Mouse (Mus musculus) MEL (cell line): ENCODE measurements around the gene Phf21a. TPM values are rescaled to one million over a fixed set of nuclear protein-coding genes. Genes with fewer than 3 reads are reported as not detected.

Experiments
- DNase-seq: peaks from one replicate; pipeline ENCODE4 v3.0.0; 2011; ENCODE audit warnings: low read depth, low spot score
- H3K27ac ChIP-seq: 2 replicates; pipeline ENCODE4 v1.5.1; 2012; ENCODE audit warnings: low read depth, mild to moderate bottlenecking, control low read depth, low read length, moderate library complexity; ENCODE audit not compliant: control insufficient read depth
- H3K27me3 ChIP-seq, 2 experiments: fragments of 150-350 bp in 1 of 2; sonication (generic) in 1 of 2; 2 replicates each; pipeline ENCODE4 v1.6.1; 2012; ENCODE audit warnings: low read length in 2 of 2, mild to moderate bottlenecking in 2 of 2, improper control_type of control experiment in 1 of 2, moderate library complexity in 1 of 2; ENCODE audit not compliant: insufficient read depth in 2 of 2, control insufficient read depth in 1 of 2
- H3K36me3 ChIP-seq, 2 experiments: 2 replicates each; pipeline ENCODE4 v1.6.1; 2012 to 2014; ENCODE audit warnings: low read length in 2 of 2, improper control_type of control experiment in 1 of 2, inconsistent platforms in 1 of 2, mild to moderate bottlenecking in 1 of 2; ENCODE audit not compliant: insufficient read depth in 2 of 2, control insufficient read depth in 1 of 2
- H3K4me1 ChIP-seq, 2 experiments: fragments of 150-350 bp in 1 of 2; sonication (generic) in 1 of 2; 2 replicates each; pipeline ENCODE4 v1.6.1; 2012; ENCODE audit warnings: low read length in 2 of 2, improper control_type of control experiment in 1 of 2, mild to moderate bottlenecking in 1 of 2; ENCODE audit not compliant: insufficient read depth in 2 of 2, control insufficient read depth in 1 of 2
- H3K4me3 ChIP-seq, 2 experiments: fragments of 150-350 bp in 1 of 2; sonication (generic) in 1 of 2; 2 replicates each; pipeline ENCODE4 v1.5.1; 2012; ENCODE audit warnings: low read depth in 2 of 2, low read length in 2 of 2, mild to moderate bottlenecking in 2 of 2, moderate library complexity in 2 of 2, control low read depth in 1 of 2, improper control_type of control experiment in 1 of 2; ENCODE audit not compliant: control insufficient read depth in 1 of 2, insufficient read depth in 1 of 2
- H3K79me2 ChIP-seq: 2 replicates; pipeline ENCODE4 v1.6.1; 2012; ENCODE audit warnings: mild to moderate bottlenecking, low read length, moderate library complexity; ENCODE audit not compliant: control insufficient read depth, poor library complexity, insufficient read depth
- H3K9ac ChIP-seq: 2 replicates; pipeline ENCODE4 v1.6.1; 2012; ENCODE audit warnings: low read depth, mild to moderate bottlenecking, control low read depth, low read length, moderate library complexity; ENCODE audit not compliant: control insufficient read depth, poor library complexity, severe bottlenecking
- H3K9me3 ChIP-seq: fragments of 150-350 bp; sonication (generic); replicated peaks from 2 replicates; pipeline ENCODE4 v1.6.1; 2012; ENCODE audit warnings: mild to moderate bottlenecking, low read length, improper control_type of control experiment, moderate library complexity; ENCODE audit not compliant: insufficient read depth
- BHLHE40 ChIP-seq: IDR thresholded peaks from 2 replicates; pipeline ENCODE4 v1.6.1; 2012; ENCODE audit warnings: low read depth, mild to moderate bottlenecking, inconsistent platforms, low read length, improper control_type of control experiment, borderline replicate concordance
- CHD1 ChIP-seq: IDR thresholded peaks from 2 replicates; pipeline ENCODE4 v1.6.1; 2012; ENCODE audit warnings: low read depth, mild to moderate bottlenecking, inconsistent platforms, low read length, improper control_type of control experiment
- CHD2 ChIP-seq: IDR thresholded peaks from 2 replicates; pipeline ENCODE4 v1.6.1; 2011; ENCODE audit warnings: low read length, improper control_type of control experiment
- JUND ChIP-seq: IDR thresholded peaks from 2 replicates; pipeline ENCODE4 v1.6.1; 2011; ENCODE audit warnings: low read depth, mild to moderate bottlenecking, improper control_type of control experiment, low read length
- MAX ChIP-seq: IDR thresholded peaks from 2 replicates; pipeline ENCODE4 v1.6.1; 2011; ENCODE audit warnings: low read length, improper control_type of control experiment
- MYC ChIP-seq: IDR thresholded peaks from 2 replicates; pipeline ENCODE4 v1.6.1; 2011; ENCODE audit warnings: low read depth, mild to moderate bottlenecking, low read length, improper control_type of control experiment, moderate library complexity
- NELFE ChIP-seq: IDR thresholded peaks from 2 replicates; pipeline ENCODE4 v1.6.1; 2011; ENCODE audit warnings: low read depth, low read length, improper control_type of control experiment
- NRF1 ChIP-seq: IDR thresholded peaks from 2 replicates; pipeline ENCODE4 v1.6.1; 2014; ENCODE audit warnings: low read depth, mild to moderate bottlenecking, inconsistent platforms, low read length, improper control_type of control experiment, moderate library complexity; ENCODE audit not compliant: poor library complexity, insufficient read depth, severe bottlenecking
- POLR2A ChIP-seq, 2 experiments: IDR thresholded peaks; 2 replicates each; pipeline ENCODE4 v1.6.1; 2011 to 2012; ENCODE audit warnings: low read length in 2 of 2, mild to moderate bottlenecking in 2 of 2, control low read depth in 1 of 2, improper control_type of control experiment in 1 of 2, low read depth in 1 of 2, moderate library complexity in 1 of 2; ENCODE audit not compliant: control insufficient read depth in 1 of 2, insufficient read depth in 1 of 2, poor library complexity in 1 of 2
- POLR2AphosphoS2 ChIP-seq: IDR thresholded peaks from 2 replicates; pipeline ENCODE4 v1.6.1; 2011; ENCODE audit warnings: low read length, improper control_type of control experiment
- SIN3A ChIP-seq: IDR thresholded peaks from 2 replicates; pipeline ENCODE4 v1.6.1; 2012; ENCODE audit warnings: low read length, improper control_type of control experiment, inconsistent platforms
- TAL1 ChIP-seq: IDR thresholded peaks from 2 replicates; pipeline ENCODE4 v1.6.1; 2012; ENCODE audit warnings: mild to moderate bottlenecking, inconsistent platforms, low read length, moderate library complexity, mixed read lengths
- TBP ChIP-seq: IDR thresholded peaks from 2 replicates; pipeline ENCODE4 v1.8.0; 2011; ENCODE audit warnings: low read depth, low read length, improper control_type of control experiment
- USF2 ChIP-seq, 2 experiments: IDR thresholded peaks; 2 replicates each; pipeline ENCODE4 v1.6.1; 2011 to 2012; ENCODE audit warnings: improper control_type of control experiment in 2 of 2, low read length in 2 of 2, borderline replicate concordance in 1 of 2, inconsistent platforms in 1 of 2, low read depth in 1 of 2, mild to moderate bottlenecking in 1 of 2; ENCODE audit not compliant: insufficient read depth in 1 of 2
- ZMIZ1 ChIP-seq: IDR thresholded peaks from 2 replicates; pipeline ENCODE4 v1.6.1; 2012; ENCODE audit warnings: low read depth, mild to moderate bottlenecking, inconsistent platforms, low read length, improper control_type of control experiment, moderate library complexity
- polyA plus RNA-seq, 2 experiments: library from polyadenylated mRNA; stranded (reverse) in 1 of 2; unstranded in 1 of 2; fragments of >175 nt in 1 of 2; fragments of >200 nt in 1 of 2; gene quantifications; 2 replicates each; pipeline versions ENCODE4 v1.2.1 to v1.2.4; 2012; ENCODE audit warnings: low replicate concordance in 2 of 2, low read depth in 1 of 2; ENCODE audit not compliant: insufficient read length in 2 of 2, insufficient read depth in 1 of 2, missing spikeins in 1 of 2
- total RNA-seq: library from RNA; depleted of rRNA; stranded (reverse); fragments of 300-350 nt; gene quantifications from 2 replicates; pipeline ENCODE4 v1.2.3, GENCODE M21; 2012

Gene Phf21a
- total and polyA plus RNA-seq, 3 experiments, result 4.7 to 245 (median 15.6) TPM

GRCm38 (mm10) chr2:92367383-92368029 is 274.6 kb downstream of the Phf21a start:
- Histone ChIP-seq H3K4me3 (no peak overlapping the region), H3K27me3 (no peaks in the 10 kb centered on the region)

GRCm38 (mm10) chr2:92370375-92370774 is 277.5 kb downstream of the Phf21a start:
- H3K9me3 ChIP-seq, result no peaks in the 10 kb centered on the region
- H3K27me3 ChIP-seq, result no peaks in the 10 kb centered on the region
- H3K36me3 ChIP-seq, result no peaks in the 10 kb centered on the region
- H3K4me1 ChIP-seq, result peaks cover 0 to 3% of the 10 kb centered on the region in 2 experiments; a peak in 1 of 4 replicates
- H3K9ac ChIP-seq, result no peak overlapping the region
- H3K79me2 ChIP-seq, result peaks cover under 1% of the 10 kb centered on the region; the same call in 1 of the 2 replicates
- H3K27ac ChIP-seq, result no peak overlapping the region
- no peak for DNase-seq
- TF ChIP-seq POLR2A (IDR thresholded peaks at IDR 0.05; ENCODE audit: control insufficient read depth in 1 of 2, insufficient read depth in 1 of 2, low read depth in 1 of 2, low read length in 2 of 2, poor library complexity in 1 of 2) (no peak), POLR2AphosphoS2 (no peak), CHD1 (no peak), BHLHE40 (no peak), MAX (no peak), SIN3A (no peak), NELFE (no peak), TAL1 (no peak), CHD2 (no peak)
- H3K4me3 ChIP-seq, result no peak overlapping the region

More at GRCm38 (mm10) chr2:92367383-92368029, 274.6 kb downstream of the Phf21a start:
- no peak overlapping the region for H3K9ac ChIP-seq
- H3K79me2 ChIP-seq, result no peaks in the 10 kb centered on the region
- no peaks in the 10 kb centered on the region for H3K36me3 ChIP-seq
- H3K27ac ChIP-seq, result no peak overlapping the region
- H3K4me1 ChIP-seq, result no peaks in the 10 kb centered on the region
- no peak for DNase-seq
- no peaks in the 10 kb centered on the region for H3K9me3 ChIP-seq
- TF ChIP-seq TAL1 (no peak), MYC (no peak)

- peaks cover 0 to 7% of the 10 kb centered on the region in 2 experiments; a peak in 2 of 4 replicates for H3K4me1 ChIP-seq
- TF ChIP-seq USF2 (IDR thresholded peaks at IDR 0.05; ENCODE audit: borderline replicate concordance in 1 of 2, insufficient read depth in 1 of 2, low read depth in 1 of 2, low read length in 2 of 2), result no peak
- no peak for TF ChIP-seq NRF1
- no peak for TF ChIP-seq TBP
- TF ChIP-seq ZMIZ1, result no peak
- no peak for TF ChIP-seq JUND
- TF ChIP-seq POLR2AphosphoS2, result no peak
- H3K79me2 ChIP-seq, result peaks cover 5% of the 10 kb centered on the region
- H3K27ac ChIP-seq, result no peak overlapping the region
- H3K27me3 ChIP-seq, result no peaks in the 10 kb centered on the region
- DNase-seq, result no peak
- H3K36me3 ChIP-seq, result no peaks in the 10 kb centered on the region
- H3K9me3 ChIP-seq, result no peaks in the 10 kb centered on the region
- H3K9ac ChIP-seq, result no peak overlapping the region
- no peak overlapping the region for H3K4me3 ChIP-seq
These were observed 278.2 kb downstream of the Phf21a start for GRCm38 (mm10) chr2:92370821-92371805.
